Mouse (Mus musculus) G1E (cell line): ENCODE measurements around the gene Olfr701.

Experiments used
- CTCF ChIP-seq: IDR thresholded peaks from 2 replicates; pipeline ENCODE4 v1.5.1; 2012; ENCODE audit warnings: low read depth, low read length, inconsistent platforms, mixed read lengths
- GATA1 ChIP-seq: IDR thresholded peaks from 2 replicates; pipeline ENCODE4 v1.6.1; 2012; ENCODE audit warnings: borderline replicate concordance, low read length, inconsistent platforms, mixed read lengths
- GATA2 ChIP-seq: IDR thresholded peaks from 2 replicates; pipeline ENCODE4 v1.6.1; 2012; ENCODE audit warnings: low read depth, low read length, inconsistent platforms, borderline replicate concordance
- POLR2AphosphoS5 ChIP-seq: IDR thresholded peaks from 2 replicates; pipeline ENCODE4 v1.6.1; 2012; ENCODE audit warnings: low read depth, low read length, inconsistent platforms; ENCODE audit not compliant: insufficient replicate concordance
- TAL1 ChIP-seq: conservative IDR thresholded peaks from 2 replicates; pipeline ENCODE4 v1.6.1; 2012; ENCODE audit warnings: low read depth, low read length, inconsistent platforms, mixed read lengths

GRCm38 (mm10) chr7:106862885-106863284 lies 49.0 kb downstream of the Olfr701 start, which contains the start of gene Olfr704:
- TF ChIP-seq GATA1 (no peak), TAL1 (no peak), CTCF (no peak), GATA2 (no peak), POLR2AphosphoS5 (no peak)
